Mouse (Mus musculus) layer of hippocampus, adult 2 months (tissue): Measurements from ENCODE around the gene Ubqln2. TPM values are rescaled to one million over a fixed set of nuclear protein-coding genes. Genes with fewer than 3 reads are reported as not detected.

Experiments
- DNase-seq, 2 experiments: peaks; one replicate each; pipeline ENCODE4 v3.0.0; 2022; ENCODE audit warnings: low spot score in 2 of 2
- H3K27ac ChIP-seq: fragments of 200-600 bp; 2 replicates; pipeline ENCODE4 v1.8.1; 2022
- H3K4me3 ChIP-seq: fragments of 200-600 bp; 2 replicates; pipeline ENCODE4 v1.8.1; 2022; ENCODE audit warnings: mild to moderate bottlenecking
- CTCF ChIP-seq: fragments of 200-600 bp; conservative IDR thresholded peaks from 2 replicates; pipeline ENCODE4 v1.8.1; 2022; ENCODE audit warnings: antibody characterized with exemption, mild to moderate bottlenecking, moderate library complexity
- long read RNA-seq, 2 experiments: library from polyadenylated mRNA; stranded (forward); transcript quantifications; one replicate each; pipeline ENCODE4 v2.0.0; 2021; ENCODE audit warnings: borderline mapping rate in 2 of 2
- total RNA-seq, 2 experiments: library from RNA; stranded (reverse); gene quantifications; 2 replicates each; pipeline ENCODE4 v1.2.3; 2021

Gene Ubqln2
- total RNA-seq = 100 to 1,000 TPM; 237 to 243 TPM
- long read RNA-seq, experiment 1, transcript Ubqln2-201 (1 exons, 3,344 nt) = major isoform, 84 of 84 reads
- long read RNA-seq, experiment 1, partial matches to known transcripts = 0 of 84 reads
- long read RNA-seq, experiment 1, other reads (novel, unspliced or antisense) = 0 of 84 reads
- long read RNA-seq, experiment 2, transcript Ubqln2-201 (1 exons, 3,344 nt) = major isoform, 81 of 82 reads
- long read RNA-seq, experiment 2, partial matches to known transcripts = 0 of 82 reads
- long read RNA-seq, experiment 2, other reads (novel, unspliced or antisense) = 1 of 82 reads

- Histone ChIP-seq H3K27ac (peak within 1 kb of the TSS; percentile 96), H3K4me3 (peak within 1 kb of the TSS; percentile 67)
- peak; percentile 71 to 72 for DNase-seq
- no peak for TF ChIP-seq CTCF
Measured at GRCm38 (mm10) chrX:153497688-153498516, at the start of gene Ubqln2. Gene Ubqln2, plus strand, starts transcription at chrX:153498227.

- DNase-seq = no peak
- no peak overlapping the region for H3K4me3 ChIP-seq
- no peak for TF ChIP-seq CTCF
Measured at GRCm38 (mm10) chrX:153451946-153452345, 46.1 kb upstream of the Ubqln2 start.

GRCm38 (mm10) chrX:153476760-153477248 lies 21.2 kb upstream of the Ubqln2 start:
- no peak overlapping the region for H3K4me3 ChIP-seq
- TF ChIP-seq CTCF = no peak
- H3K27ac ChIP-seq = peak overlapping the region; percentile 36; the same call in 1 of the 2 replicates
- DNase-seq = peak; percentile 8 to 10

More at GRCm38 (mm10) chrX:153451946-153452345, 46.1 kb upstream of the Ubqln2 start:
- H3K27ac ChIP-seq = no peak overlapping the region

GRCm38 (mm10) chrX:153492326-153492725 lies 5.7 kb upstream of the Ubqln2 start:
- no peak overlapping the region for H3K27ac ChIP-seq
- no peak for TF ChIP-seq CTCF
- H3K4me3 ChIP-seq = no peak overlapping the region
- DNase-seq = no peak

- peak overlapping the region; percentile 96 for H3K27ac ChIP-seq
- peak in 1 of 2 experiments; percentile 14 for DNase-seq
- H3K4me3 ChIP-seq = peak overlapping the region; percentile 67
- no peak for TF ChIP-seq CTCF
Measured at GRCm38 (mm10) chrX:153498665-153499293, 752 bp downstream of the Ubqln2 start.

GRCm38 (mm10) chrX:153499294-153500046 lies 1.4 kb downstream of the Ubqln2 start:
- peak in 1 of 2 experiments; percentile 12 for DNase-seq
- peak overlapping the region; percentile 67 for H3K4me3 ChIP-seq
- TF ChIP-seq CTCF = no peak
- H3K27ac ChIP-seq = peak overlapping the region; percentile 96

- DNase-seq = peak in 1 of 2 experiments; percentile 13
- Histone ChIP-seq H3K27ac (peak overlapping the region; percentile 96), H3K4me3 (peak overlapping the region; percentile 67)
- TF ChIP-seq CTCF = no peak
Measured at GRCm38 (mm10) chrX:153500047-153500345, 2.0 kb downstream of the Ubqln2 start.

GRCm38 (mm10) chrX:153505954-153506353 lies 7.9 kb downstream of the Ubqln2 start:
- no peak overlapping the region for H3K27ac ChIP-seq
- peak; percentile 69 for TF ChIP-seq CTCF
- DNase-seq = no peak
- H3K4me3 ChIP-seq = no peak overlapping the region

- DNase-seq = no peak
- Histone ChIP-seq H3K27ac (no peak overlapping the region), H3K4me3 (no peak overlapping the region)
- TF ChIP-seq CTCF = no peak
Measured at GRCm38 (mm10) chrX:153515491-153515890, 17.5 kb downstream of the Ubqln2 start.

- peak in 1 of 2 experiments; percentile 9 for DNase-seq
- TF ChIP-seq CTCF = peak; percentile 63
- no peak overlapping the region for H3K4me3 ChIP-seq
- no peak overlapping the region for H3K27ac ChIP-seq
Measured at GRCm38 (mm10) chrX:153528399-153528798, 30.4 kb downstream of the Ubqln2 start.

Other genes starting within 250 kb of the Ubqln2 start
- not detected for gene Cypt3, start 60.4 kb downstream of the Ubqln2 start, total RNA-seq
- 1 to 10 TPM; 3.4 TPM for gene Kctd12b, start 198.2 kb downstream of the Ubqln2 start, total RNA-seq
- 10 to 100 TPM; 40.0 to 49.1 TPM for gene Nbdy, start 225.4 kb downstream of the Ubqln2 start, total RNA-seq